Mouse (Mus musculus): ENCODE measurements at regions not wholly inside any gene's neighbourhood (a gene's known extent, or its start where the extent isn't known, plus 50 kb on each side); places are given as distances from the start of the nearest gene placed in this dataset.
"Not testable (repeated sequence)": the region's sequence is repeated elsewhere in the genome, so short reads cannot be mapped to it uniquely, and the experiment has no call there.

GRCm38 (mm10) chr1:193540486-193540885, 170.4 kb upstream of the Camk1g start:
- DNase-seq (ENCODE audit: low spot score): no peak

- no peak for DNase-seq (ENCODE audit: low spot score)
Measured at GRCm38 (mm10) chr1:193539261-193539660, 169.2 kb upstream of the Camk1g start.

- DNase-seq (ENCODE audit: low spot score): no peak
Measured at GRCm38 (mm10) chr1:193538425-193538824, 168.3 kb upstream of the Camk1g start.

DNA sequence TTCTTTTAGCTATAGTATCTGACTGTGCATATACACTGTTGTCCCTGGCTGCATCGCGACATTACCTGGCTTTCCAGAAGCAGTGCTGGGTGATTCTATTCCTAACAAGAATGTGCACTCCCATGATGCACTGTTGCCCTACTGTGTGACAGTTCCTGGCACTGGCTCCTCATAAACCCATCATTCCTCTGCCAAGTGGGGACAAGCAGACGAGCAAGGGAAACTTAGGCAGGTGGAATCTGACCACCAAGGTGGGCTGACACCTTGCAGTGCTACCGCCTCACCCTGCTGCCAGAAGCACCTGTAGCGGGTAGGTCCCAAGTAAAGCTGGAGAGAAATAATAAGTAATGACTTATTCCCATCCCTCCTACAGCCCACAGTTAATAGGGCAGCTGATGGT, 167.5 kb upstream of the Camk1g start:
- DNase-seq (ENCODE audit: low spot score): no peak

- no peak for DNase-seq (ENCODE audit: low spot score)
Measured at GRCm38 (mm10) chr1:193536552-193536951, 166.5 kb upstream of the Camk1g start.

GRCm38 (mm10) chr1:193534449-193534848, 164.4 kb upstream of the Camk1g start:
- DNase-seq (ENCODE audit: low spot score): no peak

DNA sequence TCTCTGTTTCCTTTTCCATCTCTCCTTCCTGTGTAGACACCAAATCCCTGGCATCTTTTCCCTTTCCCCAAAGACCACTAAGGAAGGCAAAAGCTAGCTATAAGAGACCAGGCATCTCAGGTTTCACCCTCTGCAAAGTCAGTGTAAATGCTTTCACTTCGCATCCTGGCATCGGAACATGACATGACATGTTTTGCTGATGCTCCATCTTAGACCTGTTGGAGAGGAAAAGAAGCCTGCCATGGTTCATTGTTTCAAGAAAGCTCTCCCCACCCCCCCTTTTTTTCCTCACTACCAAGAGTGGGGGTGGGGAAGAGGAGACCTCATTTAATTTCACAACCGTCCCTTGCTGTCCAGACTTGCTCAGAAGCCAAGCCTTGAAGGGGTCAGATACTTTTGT, 156.4 kb upstream of the Camk1g start:
- no peak for DNase-seq (ENCODE audit: low spot score)

DNA sequence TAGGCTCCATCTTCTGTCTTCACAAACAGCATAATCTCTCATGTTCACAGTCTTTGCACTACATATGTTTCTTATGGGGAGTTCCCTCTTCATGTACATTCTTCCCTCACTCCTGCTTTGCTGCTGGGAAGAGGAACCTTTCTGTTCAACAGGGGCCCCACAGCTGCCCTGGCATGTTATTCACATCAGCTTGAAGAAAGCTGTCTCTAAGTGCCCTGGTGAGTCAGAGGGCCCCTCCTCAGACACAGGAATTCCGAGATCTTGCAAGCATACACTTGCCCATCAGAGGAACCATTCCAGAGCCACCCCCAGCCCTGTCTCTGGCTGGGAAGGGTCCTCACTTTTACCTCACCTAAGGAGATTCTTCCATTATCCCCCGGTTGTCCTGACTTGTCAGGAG, 151.9 kb upstream of the Camk1g start:
- no peak for DNase-seq (ENCODE audit: low spot score)

DNA sequence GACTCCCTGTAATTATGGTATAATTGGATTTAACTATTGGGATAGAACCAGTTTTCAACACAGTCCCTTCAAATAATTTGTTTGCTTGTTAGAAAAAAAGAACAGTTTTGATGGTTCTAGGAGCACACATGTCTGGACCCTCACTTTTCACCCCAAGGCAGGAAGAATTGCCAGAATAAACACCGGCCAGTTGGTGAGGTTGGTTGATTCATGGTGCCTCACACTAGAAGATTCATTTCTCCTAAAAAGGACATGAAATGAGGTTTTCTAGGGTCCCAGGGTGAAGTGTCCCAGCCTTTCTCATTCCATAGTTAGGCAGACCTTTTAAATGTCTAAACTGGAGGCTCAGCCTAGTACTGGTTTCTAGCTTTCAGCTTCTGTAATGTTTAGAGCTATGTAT, 148.7 kb upstream of the Camk1g start:
- no peak for DNase-seq (ENCODE audit: low spot score)

- DNase-seq (ENCODE audit: low spot score): no peak
Measured at GRCm38 (mm10) chr1:193517968-193518367, 147.9 kb upstream of the Camk1g start.

DNA sequence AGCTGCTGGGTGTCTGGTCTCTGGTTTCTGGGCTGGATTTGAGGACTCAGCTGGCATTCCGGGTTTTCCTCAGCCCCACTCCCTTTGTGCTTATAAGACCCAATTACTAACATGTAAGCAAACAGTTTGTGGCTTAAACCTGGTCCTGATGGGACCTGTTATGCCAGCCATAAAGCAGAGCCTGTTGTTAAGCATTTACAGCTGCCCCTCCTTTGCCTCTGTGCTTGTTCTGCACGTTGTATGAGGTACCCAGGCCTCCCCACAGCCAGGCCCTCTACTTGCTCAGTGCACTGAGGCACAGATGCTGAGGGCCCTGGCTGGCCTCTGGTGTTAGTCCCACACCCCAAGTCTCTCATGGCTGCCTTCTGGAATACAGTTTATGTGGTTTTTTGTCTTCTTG, 147.2 kb upstream of the Camk1g start:
- DNase-seq (ENCODE audit: low spot score): no peak

GRCm38 (mm10) chr1:193516395-193516794, 146.3 kb upstream of the Camk1g start:
- DNase-seq (ENCODE audit: low spot score): no peak

DNA sequence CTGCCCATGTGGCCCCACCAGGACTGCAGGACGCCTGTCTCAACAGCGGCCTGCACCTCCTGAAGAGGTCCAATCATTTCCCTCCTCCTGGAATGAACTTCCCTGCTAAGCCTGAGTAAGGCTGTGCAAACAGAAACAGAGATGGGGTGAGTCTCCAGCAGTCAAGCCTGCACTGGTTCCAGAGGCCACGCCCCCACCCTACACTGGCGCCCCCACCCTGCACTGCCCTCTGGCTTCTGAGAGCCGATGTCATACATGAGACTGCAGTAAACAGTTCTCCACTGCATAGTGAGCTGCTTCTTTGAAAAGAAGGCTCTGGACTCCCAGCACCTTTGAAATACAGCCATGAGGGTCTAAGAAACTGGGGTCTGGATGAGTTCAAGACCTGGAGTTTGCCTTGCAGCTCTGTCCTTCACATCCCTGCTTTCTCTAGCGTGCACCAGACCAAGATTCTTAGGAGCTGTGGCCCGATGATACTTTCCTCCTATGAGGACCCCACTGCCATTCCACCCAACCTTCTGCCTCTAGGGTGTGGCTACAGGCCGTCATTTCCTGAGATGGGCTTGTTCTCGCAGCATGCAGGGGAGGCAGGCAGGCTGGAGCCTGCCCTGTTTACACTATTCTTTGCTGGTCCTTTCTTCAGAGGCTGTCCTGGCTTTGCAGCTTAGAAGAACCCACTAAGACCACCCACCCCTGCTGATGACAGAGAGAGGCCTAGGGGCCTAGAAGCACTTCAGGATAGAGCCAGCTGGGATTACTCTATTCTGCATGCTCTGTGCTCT, 144.0 kb upstream of the Camk1g start:
- DNase-seq (ENCODE audit: low spot score): no peak

DNA sequence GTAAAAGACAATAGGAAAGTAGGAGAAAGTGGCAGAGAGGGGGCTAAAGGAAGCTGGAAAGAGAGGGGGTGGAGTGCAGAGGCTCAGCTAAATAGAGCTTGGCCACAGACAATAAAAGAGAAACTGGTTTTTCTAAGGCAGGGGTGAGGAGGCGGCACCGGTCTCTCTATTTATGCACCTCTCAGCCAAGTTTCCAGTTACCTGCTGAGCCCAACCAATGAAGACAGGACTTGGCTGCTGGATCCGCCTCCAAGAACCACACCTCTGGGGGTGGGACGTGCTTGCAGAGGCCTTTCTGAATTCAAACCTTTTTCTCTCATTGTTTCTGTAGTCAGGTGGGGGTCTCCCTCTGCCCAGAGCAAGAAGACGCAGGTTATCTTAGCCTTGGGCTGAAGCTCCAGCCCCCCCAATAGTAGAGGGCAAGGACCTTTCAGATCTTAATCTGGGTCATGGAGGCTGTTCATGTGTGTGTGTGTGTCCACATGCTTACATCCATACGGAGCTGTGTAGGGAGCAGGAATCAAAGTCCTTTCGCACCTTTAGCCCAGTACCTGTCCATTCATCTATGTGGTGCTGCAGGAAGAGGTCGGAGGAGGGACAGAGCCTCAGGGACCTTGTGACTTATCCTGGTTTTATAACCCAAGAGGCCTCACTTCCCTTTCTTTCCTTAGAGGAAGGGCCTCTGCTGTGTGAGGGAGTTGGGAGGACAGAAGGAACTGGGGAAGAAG, 140.1 kb upstream of the Camk1g start:
- DNase-seq (ENCODE audit: low spot score): no peak

DNA sequence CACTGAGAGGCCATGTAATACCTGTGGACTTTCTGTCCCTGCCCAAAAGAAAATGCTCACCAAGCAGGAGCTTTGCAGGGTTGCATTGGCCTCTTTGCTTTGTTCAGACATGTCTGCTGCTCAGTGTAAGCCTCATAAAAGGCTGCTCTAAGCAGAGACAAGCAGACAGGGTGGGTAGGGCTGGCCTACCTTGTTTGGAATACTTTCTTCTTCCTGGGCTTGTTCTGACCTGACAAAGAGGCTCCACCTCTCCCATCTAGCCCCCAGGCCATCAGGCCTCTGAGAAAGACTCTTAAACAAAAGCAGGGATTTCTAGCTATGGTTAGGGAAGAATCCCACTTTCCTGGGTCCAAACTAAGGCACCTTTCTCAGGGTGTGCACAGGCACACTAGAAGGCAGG, 138.2 kb upstream of the Camk1g start:
- no peak for DNase-seq (ENCODE audit: low spot score)

DNA sequence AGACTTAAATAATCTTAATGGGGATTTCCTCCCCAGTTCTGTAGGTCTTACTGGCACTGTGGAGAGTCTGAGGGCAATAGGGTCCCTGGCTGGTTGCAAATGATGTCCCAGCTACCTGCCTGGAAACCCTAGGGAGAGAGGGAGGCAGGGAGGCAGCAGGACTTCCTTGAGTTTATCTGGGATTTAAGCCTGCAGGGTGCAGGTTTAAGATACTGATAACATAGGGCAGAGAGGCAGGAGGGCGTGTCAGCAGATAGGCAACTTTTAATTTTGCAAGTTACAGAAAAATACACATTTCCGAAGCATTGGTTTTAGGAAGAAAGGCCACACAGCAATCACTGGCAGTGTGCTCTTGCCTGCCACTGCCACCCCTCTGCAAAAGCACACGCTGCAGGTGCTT, 136.9 kb upstream of the Camk1g start:
- no peak for DNase-seq (ENCODE audit: low spot score)

- no peak for DNase-seq (ENCODE audit: low spot score)
Measured at GRCm38 (mm10) chr1:193505381-193505780, 135.3 kb upstream of the Camk1g start.

GRCm38 (mm10) chr1:193504611-193505010, 134.5 kb upstream of the Camk1g start:
- no peak for DNase-seq (ENCODE audit: low spot score)

DNA sequence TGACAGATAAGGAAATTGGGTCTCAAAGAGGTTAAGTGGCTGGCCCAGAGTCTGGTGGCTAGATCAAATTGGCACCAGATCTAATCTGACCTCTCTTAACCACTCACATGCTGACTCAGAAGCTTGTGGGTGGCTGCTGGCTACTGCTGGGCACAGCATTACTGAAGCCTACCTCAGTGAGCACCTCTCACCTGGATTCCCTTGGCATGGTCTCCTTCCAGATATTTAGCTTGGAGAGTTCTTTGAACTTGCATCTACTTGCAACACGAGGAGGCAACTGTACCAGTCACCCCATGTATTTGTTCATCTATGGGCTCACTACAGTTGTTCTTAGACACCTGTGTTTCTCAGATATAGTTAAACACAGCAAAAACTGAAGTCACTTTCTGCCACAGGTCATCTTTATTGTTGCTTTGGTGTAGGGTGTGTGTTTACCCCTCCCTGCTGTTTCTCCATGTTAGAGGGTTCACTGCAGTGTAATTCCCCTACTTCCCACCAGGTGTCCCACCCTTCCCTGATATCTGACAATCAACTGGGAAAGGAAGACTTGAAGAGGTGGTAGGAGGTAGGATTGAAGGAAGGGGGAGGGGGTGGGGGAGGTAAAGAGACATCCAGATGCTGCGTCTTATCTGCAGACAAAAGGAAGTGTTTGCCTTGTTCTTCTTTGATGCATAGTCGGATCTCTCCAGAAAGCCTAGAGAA, 133.7 kb upstream of the Camk1g start:
- DNase-seq (ENCODE audit: low spot score): peak; percentile 11

- no peak for DNase-seq (ENCODE audit: low spot score)
Measured at GRCm38 (mm10) chr1:193496265-193497183, 126.4 kb upstream of the Camk1g start.

DNA sequence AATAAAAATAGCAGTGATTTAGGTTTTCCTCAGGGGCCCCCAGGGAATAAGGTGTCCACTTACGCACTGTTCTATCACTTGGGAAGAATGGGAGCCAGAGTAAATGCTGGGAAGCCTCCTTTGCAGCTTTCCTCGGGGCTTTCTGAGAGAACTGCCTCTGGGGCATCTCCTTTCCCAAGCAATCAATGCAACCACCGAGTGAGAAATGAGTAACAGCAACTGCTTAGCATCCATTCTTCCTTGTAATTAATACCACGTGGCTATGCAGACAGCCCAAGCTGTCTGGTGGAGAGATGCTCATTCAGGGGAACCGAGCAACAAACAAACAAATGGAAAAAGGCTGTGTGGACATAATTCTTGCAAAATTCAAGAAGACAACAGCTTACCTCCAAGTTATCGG, 117.9 kb upstream of the Camk1g start:
- DNase-seq (ENCODE audit: low spot score): no peak

- DNase-seq (ENCODE audit: low spot score): not testable (repeated sequence)
Measured at GRCm38 (mm10) chr1:193486668-193487067, 116.6 kb upstream of the Camk1g start.

Data from heart, adult 8-10 months (tissue).